Mouse (Mus musculus) retina, embryonic 14.5 days (tissue): Measurements from ENCODE around the gene Olfr1006.
"Not testable (repeated sequence)": the region's sequence is repeated elsewhere in the genome, so short reads cannot be mapped to it uniquely, and the experiment has no call there.

Source experiments
- DNase-seq: peaks from one replicate; pipeline ENCODE4 v3.0.0-alpha.2; 2015; ENCODE audit warnings: low spot score

The Olfr1006 gene

GRCm38 (mm10) chr2:85678667-85679066, at the start of gene Olfr1006:
Olfr1006 (minus strand) TSS chr2:85678767.
- DNase-seq, result no peak

GRCm38 (mm10) chr2:85725793-85726192, 47.2 kb upstream of the Olfr1006 start:
- peak; percentile 76 for DNase-seq

- DNase-seq, result no peak
These were observed 36.6 kb upstream of the Olfr1006 start, which contains the start of gene Olfr1009 for GRCm38 (mm10) chr2:85715119-85715518. Olfr1009 (plus strand) TSS chr2:85715419.

- no peak for DNase-seq
These were observed 32.6 kb upstream of the Olfr1006 start for GRCm38 (mm10) chr2:85711159-85711558.

DNA sequence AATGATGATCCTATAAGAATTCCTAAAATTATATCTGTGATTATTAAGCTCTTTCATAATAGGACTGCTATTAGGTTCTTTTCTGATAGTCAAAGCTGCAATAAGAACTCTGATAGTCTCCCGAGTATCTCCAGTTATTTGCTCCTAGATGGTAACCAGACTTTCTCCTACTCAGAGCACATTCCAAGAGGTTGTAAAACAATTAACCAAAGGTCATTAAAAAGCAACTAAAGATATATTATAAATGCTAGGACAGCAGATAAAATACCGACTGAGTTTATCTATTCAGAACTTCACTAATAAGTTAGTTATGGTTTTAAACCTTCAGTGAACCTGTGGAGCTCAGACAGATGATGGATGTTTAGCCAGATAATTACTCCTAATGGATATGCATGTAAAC, 32.1 kb upstream of the Olfr1006 start:
- not testable (repeated sequence) for DNase-seq

GRCm38 (mm10) chr2:85689131-85689530, 10.6 kb upstream of the Olfr1006 start, which contains the start of gene Olfr1008:
Olfr1008 (plus strand) TSS chr2:85689431.
- DNase-seq, result no peak

GRCm38 (mm10) chr2:85664355-85664754, 14.2 kb downstream of the Olfr1006 start, which contains the start of gene Olfr154:
Olfr154 (minus strand) TSS chr2:85664455.
- not testable (repeated sequence) for DNase-seq

DNA sequence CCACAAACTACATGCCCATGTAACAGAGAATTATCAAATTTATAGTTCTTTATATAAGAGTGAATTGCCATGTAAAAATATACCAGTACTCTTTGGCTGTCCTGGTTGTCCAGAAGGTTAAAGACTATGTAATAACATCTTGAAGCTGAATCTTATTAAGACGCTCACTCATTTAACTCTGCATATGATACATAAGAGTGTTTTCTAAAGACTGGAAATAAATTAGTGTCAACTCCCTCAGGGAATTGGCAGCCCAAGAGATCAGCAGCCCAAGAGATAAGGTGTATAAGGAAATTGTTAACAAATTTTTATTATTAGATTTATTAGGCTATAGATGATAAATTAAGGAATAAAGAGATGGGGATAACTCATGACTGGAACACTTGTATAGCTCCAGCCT, 28.0 kb downstream of the Olfr1006 start, which contains the start of gene Olfr1002:
TSS of gene Olfr1002 (minus strand) at position 101 of the 400 bp plus-strand sequence.
- DNase-seq, result no peak
